Mouse (Mus musculus) E14TG2a.4 (cell line): ENCODE results near the gene Emg1.

ENCODE experiments used
- CTCF ChIP-seq: conservative IDR thresholded peaks from 2 replicates; pipeline ENCODE4 v1.5.1; 2014; ENCODE audit warnings: low read length
- NANOG ChIP-seq: IDR thresholded peaks from 2 replicates; pipeline ENCODE4 v1.6.1; 2014; ENCODE audit warnings: borderline replicate concordance, low read length, mixed read lengths

- TF ChIP-seq CTCF (no peak), NANOG (no peak)
These were observed 32.9 kb upstream of the Emg1 start for GRCm38 (mm10) chr6:124744755-124745321.
